Mouse (Mus musculus): ENCODE data around the gene Slc7a5. TPM values are rescaled to one million over a fixed set of nuclear protein-coding genes. Genes with fewer than 3 reads are reported as not detected.

Gene Slc7a5
- polyA plus RNA-seq, 1 experiment from 2014 or later: 164 TPM

GRCm38 (mm10) chr8:121949941-121950748 is 42.7 kb upstream of the Slc7a5 start:
- peak; percentile 78 for ATAC-seq
- POLR2A ChIA-PET: no interaction called here
- CTCF ChIA-PET: no interaction called here
- TF ChIP-seq CTCF (IDR thresholded peaks at IDR 0.05): no peak
- no peaks in the 10 kb centered on the region for H3K27me3 ChIP-seq
- DNase-seq (ENCODE audit: low read depth, low spot score): peak; percentile 98
- in situ Hi-C loops (cut with MboI; ENCODE audit: low pct_unique_long_range_greater_than_20kb): loop anchor here (25.0 kb wide), 1 partner anchor 238 kb away; no protein-coding TSS in a partner anchor

- DNase-seq (ENCODE audit: low read depth, low spot score): no peak
- no peak for ATAC-seq
- H3K27me3 ChIP-seq: no peaks in the 10 kb centered on the region
- in situ Hi-C loops (cut with MboI; ENCODE audit: low pct_unique_long_range_greater_than_20kb): loop anchor here (25.0 kb wide), 1 partner anchor 237 kb away; no protein-coding TSS in a partner anchor
- TF ChIP-seq CTCF (IDR thresholded peaks at IDR 0.05): no peak
- ChIA-PET CTCF (interaction anchor here (1.3 kb wide), 1 partner anchor 16 kb away, joined by 4 read pairs; no protein-coding TSS in a partner anchor), POLR2A (no interaction called here)
Measured at GRCm38 (mm10) chr8:121949222-121949800, 41.8 kb upstream of the Slc7a5 start, which contains the start of gene Banp. Banp (plus strand) TSS chr8:121949750.

GRCm38 (mm10) chr8:121948321-121949145 is 41.0 kb upstream of the Slc7a5 start:
- H3K27me3 ChIP-seq: no peaks in the 10 kb centered on the region
- DNase-seq (ENCODE audit: low read depth, low spot score) (no peak), ATAC-seq (no peak)
- in situ Hi-C loops (cut with MboI; ENCODE audit: low pct_unique_long_range_greater_than_20kb): loop anchor here (25.0 kb wide), 1 partner anchor 236 kb away; no protein-coding TSS in a partner anchor
- CTCF ChIA-PET: interaction anchor here (0.9 to 1.4 kb wide), 3 partner anchors 14 to 23 kb away, joined by 4 to 6 read pairs (median 4); no protein-coding TSS in a partner anchor
- POLR2A ChIA-PET: interaction anchor here (1.7 kb wide), 1 partner anchor 14 kb away, joined by 4 read pairs; no protein-coding TSS in a partner anchor
- no peak for TF ChIP-seq CTCF (IDR thresholded peaks at IDR 0.05)

- DNase-seq (ENCODE audit: low read depth, low spot score): no peak
- in situ Hi-C loops (cut with MboI; ENCODE audit: low pct_unique_long_range_greater_than_20kb): loop anchor here (25.0 kb wide), 1 partner anchor 235 kb away; no protein-coding TSS in a partner anchor
- ATAC-seq: no peak
- no peaks in the 10 kb centered on the region for H3K27me3 ChIP-seq
- TF ChIP-seq CTCF (IDR thresholded peaks at IDR 0.05): no peak
- ChIA-PET POLR2A (interaction anchor here (1.7 kb wide), 1 partner anchor 13 kb away, joined by 4 read pairs; no protein-coding TSS in a partner anchor), CTCF (interaction anchor here (0.9 to 1.4 kb wide), 3 partner anchors 13 to 22 kb away, joined by 4 to 6 read pairs (median 4); no protein-coding TSS in a partner anchor)
Measured at GRCm38 (mm10) chr8:121947753-121948141, 40.3 kb upstream of the Slc7a5 start.

GRCm38 (mm10) chr8:121947047-121947752 is 39.7 kb upstream of the Slc7a5 start:
- CTCF ChIA-PET: interaction anchor here (0.9 to 1.4 kb wide), 2 partner anchors 12 to 21 kb away, joined by 4 to 6 read pairs; no protein-coding TSS in a partner anchor
- ATAC-seq (no peak), DNase-seq (ENCODE audit: low read depth, low spot score) (no peak)
- H3K27me3 ChIP-seq: no peaks in the 10 kb centered on the region
- in situ Hi-C loops (cut with MboI; ENCODE audit: low pct_unique_long_range_greater_than_20kb): loop anchor here (25.0 kb wide), 1 partner anchor 235 kb away; no protein-coding TSS in a partner anchor
- no peak for TF ChIP-seq CTCF (IDR thresholded peaks at IDR 0.05)
- POLR2A ChIA-PET: interaction anchor here (0.6 to 1.7 kb wide), 2 partner anchors 12 to 71 kb away, joined by 3 to 4 read pairs; no protein-coding TSS in a partner anchor

GRCm38 (mm10) chr8:121946351-121946750 is 38.9 kb upstream of the Slc7a5 start:
- ATAC-seq (no peak), DNase-seq (ENCODE audit: low read depth, low spot score) (no peak)
- no peak for TF ChIP-seq CTCF (IDR thresholded peaks at IDR 0.05)
- no peaks in the 10 kb centered on the region for H3K27me3 ChIP-seq
- ChIA-PET CTCF (no interaction called here), POLR2A (no interaction called here)
- in situ Hi-C loops (cut with MboI; ENCODE audit: low pct_unique_long_range_greater_than_20kb): loop anchor here (25.0 kb wide), 1 partner anchor 234 kb away; no protein-coding TSS in a partner anchor

- no peak for TF ChIP-seq CTCF (IDR thresholded peaks at IDR 0.05)
- no peak for DNase-seq (ENCODE audit: low read depth, low spot score)
- in situ Hi-C loops (cut with MboI; ENCODE audit: low pct_unique_long_range_greater_than_20kb): loop anchor here (25.0 kb wide), 1 partner anchor 233 kb away; no protein-coding TSS in a partner anchor
- H3K27me3 ChIP-seq: no peaks in the 10 kb centered on the region
- ChIA-PET CTCF (no interaction called here), POLR2A (no interaction called here)
- ATAC-seq: no peak
Measured at GRCm38 (mm10) chr8:121944831-121945230, 37.3 kb upstream of the Slc7a5 start, which contains the start of gene Car5a. Car5a (minus strand) TSS chr8:121944904.

- ChIA-PET POLR2A (interaction anchor here (0.7 kb wide), 1 partner anchor 62 kb away, joined by 3 read pairs; no protein-coding TSS in a partner anchor), CTCF (interaction anchor here (1.1 kb wide), 1 partner anchor 9 kb away, joined by 3 read pairs; no protein-coding TSS in a partner anchor)
- no peak for TF ChIP-seq CTCF (IDR thresholded peaks at IDR 0.05)
- H3K27me3 ChIP-seq: no peaks in the 10 kb centered on the region
- no peak for ATAC-seq
- in situ Hi-C loops (cut with MboI; ENCODE audit: low pct_unique_long_range_greater_than_20kb): loop anchor here (25.0 kb wide), 1 partner anchor 231 kb away; no protein-coding TSS in a partner anchor
- DNase-seq (ENCODE audit: low read depth, low spot score): no peak
Measured at GRCm38 (mm10) chr8:121943716-121944115, 36.2 kb upstream of the Slc7a5 start.

- POLR2A ChIA-PET: no interaction called here
- no peak for TF ChIP-seq CTCF (IDR thresholded peaks at IDR 0.05)
- no peak for DNase-seq (ENCODE audit: low read depth, low spot score)
- H3K27me3 ChIP-seq: no peaks in the 10 kb centered on the region
- no peak for ATAC-seq
- in situ Hi-C loops (cut with MboI; ENCODE audit: low pct_unique_long_range_greater_than_20kb): loop anchor here (25.0 kb wide), 1 partner anchor 231 kb away; no protein-coding TSS in a partner anchor
- CTCF ChIA-PET: interaction anchor here (1.1 kb wide), 1 partner anchor 8 kb away, joined by 3 read pairs; no protein-coding TSS in a partner anchor
Measured at GRCm38 (mm10) chr8:121943057-121943540, 35.6 kb upstream of the Slc7a5 start.
